Mouse (Mus musculus) kidney, adult 10 weeks (tissue): ENCODE measurements around the gene Bahcc1. TPM values are rescaled to one million over a fixed set of nuclear protein-coding genes. Genes with fewer than 3 reads are reported as not detected.

Experiments
- polyA plus RNA-seq: library from polyadenylated mRNA; stranded (reverse); fragments of 350-450 nt; fragmentation: Illumina TruSeq; extraction: RNeasy Lipid Tissue Mini Kit (QIAGEN cat#74804); gene quantifications from one replicate; pipeline ENCODE4 v1.2.3, GENCODE M21; 2014; ENCODE audit warnings: low read depth, low replicate concordance

Gene Bahcc1
- 1.1 TPM for polyA plus RNA-seq

GRCm38 (mm10) chr11:120232230-120233097 lies at the start of gene Bahcc1:
TSS of gene Bahcc1 (plus strand) at chr11:120232947.

Other genes with a start within 250 kb of the Bahcc1 start
- gene Aatk, start 185.8 kb upstream of the Bahcc1 start, polyA plus RNA-seq, result 0.12 TPM
- not detected for gene Cep131, start 146.1 kb upstream of the Bahcc1 start, polyA plus RNA-seq
- gene Tepsin, start 134.2 kb upstream of the Bahcc1 start, polyA plus RNA-seq, result 0.32 TPM
- 2.0 TPM for gene Ndufaf8, start 134.0 kb upstream of the Bahcc1 start, polyA plus RNA-seq
- 1.7 TPM for gene Slc38a10, start 81.6 kb upstream of the Bahcc1 start, polyA plus RNA-seq
- gene Actg1, start 115.6 kb downstream of the Bahcc1 start, polyA plus RNA-seq, result 656 TPM
- not detected for gene Fscn2, start 128.6 kb downstream of the Bahcc1 start, polyA plus RNA-seq
- not detected for gene Faap100, start 145.8 kb downstream of the Bahcc1 start, polyA plus RNA-seq
- gene Nploc4, start 204.8 kb downstream of the Bahcc1 start, polyA plus RNA-seq, result 13.1 TPM
- gene Tspan10, start 209.7 kb downstream of the Bahcc1 start, polyA plus RNA-seq, result not detected
- gene Pde6g, start 220.6 kb downstream of the Bahcc1 start, polyA plus RNA-seq, result not detected
- gene Oxld1, start 225.1 kb downstream of the Bahcc1 start, polyA plus RNA-seq, result not detected
- 12.8 TPM for gene Ccdc137, start 225.2 kb downstream of the Bahcc1 start, polyA plus RNA-seq
- gene Arl16, start 234.7 kb downstream of the Bahcc1 start, polyA plus RNA-seq, result 9.9 TPM